Mouse (Mus musculus): ENCODE measurements at regions not wholly inside any gene's neighbourhood (a gene's known extent, or its start where the extent isn't known, plus 50 kb on each side); places are given as distances from the start of the nearest gene placed in this dataset.

- DNase-seq (ENCODE audit: low read depth, low spot score): no peak
Observed at GRCm38 (mm10) chr12:55926276-55926973, 90.3 kb downstream of the Brms1l start.

Measured in 3T3-L1 (cell line).